Mouse (Mus musculus) heart, embryonic 11.5 days (tissue): ENCODE measurements around the gene Tppp3. TPM values are rescaled to one million over a fixed set of nuclear protein-coding genes. Genes with fewer than 3 reads are reported as not detected.

Experiments
- ATAC-seq: fragments of 200-750 bp; cut with Nextera tagmentation; replicated peaks from 2 replicates; pipeline ENCODE4 v1.8.0; 2017; ENCODE audit warnings: moderate library complexity; ENCODE audit not compliant: insufficient number of reproducible peaks, low FRiP score, low TSS enrichment
- H3K27ac ChIP-seq: fragments of 300-500 bp; sonication (generic); 2 replicates; pipeline ENCODE4 v1.5.1; 2014; ENCODE audit warnings: mild to moderate bottlenecking, low read depth, low read length
- H3K27me3 ChIP-seq: fragments of 300-500 bp; sonication (generic); 2 replicates; pipeline ENCODE4 v1.6.1; 2014; ENCODE audit warnings: mild to moderate bottlenecking, low read length, mixed read lengths; ENCODE audit not compliant: control insufficient read depth, insufficient read depth
- H3K36me3 ChIP-seq: fragments of 300-500 bp; sonication (generic); 2 replicates; pipeline ENCODE4 v1.6.1; 2014; ENCODE audit warnings: mild to moderate bottlenecking, low read length, moderate library complexity, mixed read lengths; ENCODE audit not compliant: control insufficient read depth, insufficient read depth
- H3K4me1 ChIP-seq: fragments of 300-500 bp; sonication (generic); 2 replicates; pipeline ENCODE4 v1.6.1; 2014; ENCODE audit warnings: low read length; ENCODE audit not compliant: control insufficient read depth, insufficient read depth
- H3K4me2 ChIP-seq: fragments of 300-500 bp; sonication (generic); 2 replicates; pipeline ENCODE4 v1.6.1; 2014; ENCODE audit warnings: mild to moderate bottlenecking, moderate library complexity
- H3K4me3 ChIP-seq: fragments of 300-500 bp; sonication (generic); 2 replicates; pipeline ENCODE4 v1.5.1; 2014; ENCODE audit warnings: low read depth, low read length
- H3K9ac ChIP-seq: fragments of 300-500 bp; sonication (generic); 2 replicates; pipeline ENCODE4 v1.6.1; 2014; ENCODE audit warnings: mild to moderate bottlenecking, low read depth, low read length, moderate library complexity
- H3K9me3 ChIP-seq: fragments of 300-500 bp; sonication (generic); replicated peaks from 2 replicates; pipeline ENCODE4 v1.6.1; 2016; ENCODE audit warnings: low read length; ENCODE audit not compliant: control insufficient read depth
- WGBS: fragments of 180-500 bp; shearing (Covaris S2); extraction: QIAGEN DNeasy Blood & Tissue Kit; methylation state at CpG from one replicate; pipeline ENCODE4 v1.1.7; 2014; ENCODE audit not compliant: insufficient replicate concordance; 5-methylcytosine and 5-hydroxymethylcytosine counted together
- polyA plus RNA-seq: library from polyadenylated mRNA; unstranded; fragments of >200 nt; fragmentation: Nextera tagmentation; extraction: Ambion mirVana; gene quantifications from 2 replicates; pipeline ENCODE4 v1.2.1, GENCODE M21; 2014

Tppp3 gene
- polyA plus RNA-seq, 1 experiment from 2014 or later = 21.1 TPM

GRCm38 (mm10) chr8:105450977-105451376 is 20.3 kb downstream of the Tppp3 start:
- no peak overlapping the region for H3K4me3 ChIP-seq
- H3K4me1 ChIP-seq = no peaks in the 10 kb centered on the region
- ATAC-seq = no peak
- H3K27ac ChIP-seq = no peak overlapping the region
- WGBS = 71% methylated on average over 1 of the region's 1 CpGs
- no peaks in the 10 kb centered on the region for H3K36me3 ChIP-seq
- no peaks in the 10 kb centered on the region for H3K9me3 ChIP-seq
- no peak overlapping the region for H3K9ac ChIP-seq
- H3K4me2 ChIP-seq = no peak overlapping the region
- no peaks in the 10 kb centered on the region for H3K27me3 ChIP-seq

- no peak overlapping the region for H3K4me2 ChIP-seq
- H3K4me3 ChIP-seq = no peak overlapping the region
- no peak overlapping the region for H3K27ac ChIP-seq
- H3K9me3 ChIP-seq = no peaks in the 10 kb centered on the region
- no peaks in the 10 kb centered on the region for H3K27me3 ChIP-seq
- ATAC-seq = no peak
- no peak overlapping the region for H3K9ac ChIP-seq
- H3K4me1 ChIP-seq = no peaks in the 10 kb centered on the region
- H3K36me3 ChIP-seq = no peaks in the 10 kb centered on the region
- 81% methylated on average over 5 of the region's 5 CpGs for WGBS
Observed at GRCm38 (mm10) chr8:105448596-105448995, 22.7 kb downstream of the Tppp3 start.

GRCm38 (mm10) chr8:105448188-105448587 is 23.1 kb downstream of the Tppp3 start:
- ATAC-seq = no peak
- Histone ChIP-seq H3K9ac (no peak overlapping the region), H3K4me2 (no peak overlapping the region), H3K4me1 (no peaks in the 10 kb centered on the region), H3K27me3 (no peaks in the 10 kb centered on the region), H3K27ac (no peak overlapping the region), H3K4me3 (no peak overlapping the region), H3K9me3 (no peaks in the 10 kb centered on the region), H3K36me3 (no peaks in the 10 kb centered on the region)
- WGBS = 85% methylated on average over 3 of the region's 3 CpGs

DNA sequence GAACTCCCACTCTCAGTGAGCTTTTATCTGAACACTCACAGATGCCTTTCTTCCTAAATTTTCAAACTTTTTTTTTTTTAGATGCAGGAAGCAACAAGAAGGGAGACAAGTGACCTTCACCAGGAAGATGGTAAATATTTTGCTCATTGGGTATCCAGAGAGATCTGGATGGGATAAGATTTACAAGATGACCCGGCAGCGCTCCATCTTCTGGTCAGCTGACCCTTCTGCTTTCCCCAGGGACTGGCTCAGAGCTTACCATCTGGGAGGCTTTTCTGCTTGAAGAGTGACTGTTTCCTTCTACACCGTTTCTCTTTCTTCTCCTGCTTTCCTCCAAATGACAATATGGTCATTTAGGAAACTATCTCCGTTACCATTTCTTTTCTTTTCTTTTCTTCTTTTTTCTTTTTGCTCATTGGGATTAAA is 25.2 kb downstream of the Tppp3 start:
- peaks cover 4% of the 10 kb centered on the region; the same call in 1 of the 2 replicates for H3K27me3 ChIP-seq
- H3K36me3 ChIP-seq = no peaks in the 10 kb centered on the region
- no peak overlapping the region for H3K27ac ChIP-seq
- no peak for ATAC-seq
- H3K4me2 ChIP-seq = peak overlapping the region; percentile 11; the same call in 1 of the 2 replicates
- no peak overlapping the region for H3K4me3 ChIP-seq
- H3K9me3 ChIP-seq = no peaks in the 10 kb centered on the region
- WGBS = 33% methylated on average over 4 of the region's 4 CpGs
- no peak overlapping the region for H3K9ac ChIP-seq
- no peaks in the 10 kb centered on the region for H3K4me1 ChIP-seq

DNA sequence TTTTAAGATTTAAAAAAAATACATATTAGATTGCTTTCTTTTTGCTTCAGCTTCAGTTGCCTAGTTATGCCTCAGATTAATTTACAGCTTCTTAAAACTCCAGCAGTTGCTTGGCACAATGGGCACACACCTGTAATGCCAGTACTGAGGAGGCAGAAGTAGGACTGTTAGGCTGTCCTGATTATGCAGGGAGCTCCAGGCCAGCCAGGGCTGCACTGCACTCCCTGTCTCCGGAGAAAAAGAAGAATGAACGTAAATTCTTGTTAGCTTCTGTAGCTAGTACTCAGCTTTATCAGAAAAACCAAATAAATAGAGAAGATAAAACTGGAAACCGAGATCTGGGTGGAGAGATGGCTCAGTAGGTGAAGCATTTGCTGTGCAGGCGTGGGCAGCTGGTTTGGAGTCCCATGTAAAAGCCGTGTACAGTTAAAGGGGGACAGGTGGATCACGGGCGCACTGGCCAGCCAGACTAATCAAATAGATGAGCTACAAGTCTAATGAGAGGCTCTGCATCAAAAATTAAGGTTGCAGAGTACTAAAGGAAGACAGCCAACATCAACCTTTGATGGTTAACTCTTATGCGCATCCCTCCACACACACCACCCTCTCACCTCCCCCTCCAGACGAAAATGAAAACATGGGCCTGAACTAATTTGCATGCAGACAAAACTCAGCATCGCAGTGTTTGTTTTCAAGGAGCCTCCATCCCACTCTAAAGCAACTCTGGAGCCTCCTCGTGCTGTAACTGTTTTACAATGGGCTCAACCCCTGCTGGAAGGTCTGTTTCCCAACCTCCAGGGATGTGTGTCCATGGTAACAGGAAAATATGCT is 25.8 kb downstream of the Tppp3 start:
- Histone ChIP-seq H3K4me2 (peak overlapping the region; percentile 11; the same call in 1 of the 2 replicates), H3K9ac (no peak overlapping the region), H3K27ac (no peak overlapping the region), H3K36me3 (no peaks in the 10 kb centered on the region), H3K4me3 (no peak overlapping the region), H3K4me1 (no peaks in the 10 kb centered on the region), H3K27me3 (peaks cover 4% of the 10 kb centered on the region; the same call in 1 of the 2 replicates), H3K9me3 (no peaks in the 10 kb centered on the region)
- no peak for ATAC-seq
- WGBS = 35% methylated on average over 11 of the region's 11 CpGs

GRCm38 (mm10) chr8:105442661-105443060 is 28.7 kb downstream of the Tppp3 start:
- H3K36me3 ChIP-seq = no peaks in the 10 kb centered on the region
- peaks cover 4% of the 10 kb centered on the region; the same call in 1 of the 2 replicates for H3K27me3 ChIP-seq
- H3K9ac ChIP-seq = no peak overlapping the region
- H3K4me1 ChIP-seq = no peaks in the 10 kb centered on the region
- whole genome bisulfite sequencing = 85% methylated on average over 5 of the region's 5 CpGs
- H3K27ac ChIP-seq = no peak overlapping the region
- H3K9me3 ChIP-seq = no peaks in the 10 kb centered on the region
- no peak for ATAC-seq
- H3K4me3 ChIP-seq = no peak overlapping the region
- no peak overlapping the region for H3K4me2 ChIP-seq

DNA sequence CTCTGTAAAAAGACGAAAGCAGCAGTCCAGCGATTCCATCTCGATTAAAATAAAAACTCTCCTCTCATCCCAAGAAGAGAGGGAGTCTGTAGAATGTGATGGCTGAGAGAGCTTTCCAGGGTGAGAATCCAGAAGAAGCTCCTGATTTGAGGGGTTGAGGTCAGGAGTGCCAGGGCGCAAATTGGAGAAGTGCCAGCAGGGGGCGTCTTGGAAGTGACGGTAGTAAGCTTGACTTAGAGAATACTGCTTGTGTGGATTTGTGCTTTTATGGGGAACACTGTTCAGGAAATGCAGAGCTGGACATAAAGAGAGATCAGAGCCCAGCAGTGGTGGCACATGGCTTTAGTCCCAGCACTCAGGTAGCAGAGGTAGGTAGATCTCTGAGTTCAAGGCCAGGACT is 29.9 kb downstream of the Tppp3 start:
- Histone ChIP-seq H3K27me3 (peaks cover 4% of the 10 kb centered on the region; the same call in 1 of the 2 replicates), H3K9ac (no peak overlapping the region), H3K36me3 (no peaks in the 10 kb centered on the region), H3K4me1 (no peaks in the 10 kb centered on the region), H3K9me3 (no peaks in the 10 kb centered on the region), H3K27ac (no peak overlapping the region), H3K4me3 (no peak overlapping the region), H3K4me2 (no peak overlapping the region)
- 5% methylated on average over 6 of the region's 6 CpGs for WGBS
- no peak for ATAC-seq

DNA sequence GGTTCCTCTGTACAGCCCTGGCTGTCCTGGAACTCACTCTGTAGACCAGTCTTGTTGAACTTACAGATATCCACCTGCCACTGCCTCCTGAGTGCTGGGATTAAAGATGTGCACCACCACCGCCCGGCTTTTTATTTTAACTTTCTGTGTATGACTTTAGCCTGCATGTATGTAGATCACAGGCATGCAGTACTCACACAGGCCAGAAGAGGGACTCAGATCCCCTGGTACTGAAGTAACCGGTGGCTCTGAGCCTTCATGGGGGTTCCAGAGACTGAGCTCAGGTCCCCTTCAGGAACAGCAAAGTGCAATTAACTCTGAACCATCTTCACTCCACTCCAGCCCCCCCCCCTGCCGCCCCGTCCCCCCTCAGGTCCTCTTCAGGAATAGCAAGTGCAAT is 32.5 kb downstream of the Tppp3 start:
- Histone ChIP-seq H3K4me1 (no peaks in the 10 kb centered on the region), H3K4me2 (no peak overlapping the region), H3K4me3 (no peak overlapping the region), H3K36me3 (no peaks in the 10 kb centered on the region), H3K9me3 (no peaks in the 10 kb centered on the region), H3K27ac (no peak overlapping the region), H3K9ac (no peak overlapping the region), H3K27me3 (peaks cover 4% of the 10 kb centered on the region; the same call in 1 of the 2 replicates)
- ATAC-seq = no peak
- WGBS = 40% methylated on average over 5 of the region's 5 CpGs
